Mouse (Mus musculus) hindbrain, embryonic 15.5 days (tissue): Measurements from ENCODE around the gene Gm5128. TPM values are rescaled to one million over a fixed set of nuclear protein-coding genes. Genes with fewer than 3 reads are reported as not detected.
"Not testable (repeated sequence)": the region's sequence is repeated elsewhere in the genome, so short reads cannot be mapped to it uniquely, and the experiment has no call there.

Source experiments
- ATAC-seq: fragments of 200-750 bp; cut with Nextera tagmentation; 2 replicates; pipeline ENCODE4 v1.8.0; 2017; ENCODE audit warnings: low read depth, moderate number of reproducible peaks, moderate TSS enrichment; ENCODE audit not compliant: low FRiP score
- H3K27ac ChIP-seq: fragments of 300-500 bp; sonication (generic); replicated peaks from 2 replicates; pipeline ENCODE4 v1.5.1; 2015; ENCODE audit warnings: mild to moderate bottlenecking, inconsistent platforms
- H3K27me3 ChIP-seq: fragments of 300-500 bp; sonication (generic); 2 replicates; pipeline ENCODE4 v1.6.1; 2015; ENCODE audit warnings: control low read depth, inconsistent platforms
- H3K36me3 ChIP-seq: fragments of 300-500 bp; sonication (generic); 2 replicates; pipeline ENCODE4 v1.6.1; 2015; ENCODE audit warnings: control low read depth, inconsistent platforms
- H3K4me1 ChIP-seq: fragments of 300-500 bp; sonication (generic); replicated peaks from 2 replicates; pipeline ENCODE4 v1.6.1; 2015; ENCODE audit warnings: control low read depth, inconsistent platforms
- H3K4me2 ChIP-seq: fragments of 300-500 bp; sonication (generic); 2 replicates; pipeline ENCODE4 v1.6.1; 2015; ENCODE audit warnings: moderate library complexity, mild to moderate bottlenecking, inconsistent platforms
- H3K4me3 ChIP-seq: fragments of 300-500 bp; sonication (generic); 2 replicates; pipeline ENCODE4 v1.5.1; 2015; ENCODE audit warnings: mild to moderate bottlenecking, inconsistent platforms
- H3K9ac ChIP-seq: fragments of 300-500 bp; sonication (generic); 2 replicates; pipeline ENCODE4 v1.6.1; 2015; ENCODE audit warnings: inconsistent platforms
- H3K9me3 ChIP-seq: fragments of 300-500 bp; sonication (generic); 2 replicates; pipeline ENCODE4 v1.6.1; 2016; ENCODE audit warnings: control low read depth, inconsistent platforms
- WGBS: fragments of 180-500 bp; shearing (Covaris S2); methylation state at CpG from one replicate; pipeline ENCODE4 v1.1.7; 2015; 5-methylcytosine and 5-hydroxymethylcytosine counted together
- polyA plus RNA-seq: library from polyadenylated mRNA; unstranded; fragments of >200 nt; fragmentation: Nextera tagmentation; extraction: Ambion mirVana; gene quantifications from 2 replicates; pipeline ENCODE4 v1.2.1, GENCODE M21; 2015

Gene Gm5128
- not detected in 2 replicates for polyA plus RNA-seq

GRCm38 (mm10) chrX:135372984-135373383 is at the start of gene Gm5128:
Gm5128 (plus strand) TSS chrX:135373284.
- not testable (repeated sequence) for ATAC-seq, H3K4me3 ChIP-seq, H3K27ac ChIP-seq, H3K9ac ChIP-seq, H3K4me1 ChIP-seq, H3K9me3 ChIP-seq, H3K27me3 ChIP-seq, H3K4me2 ChIP-seq, H3K36me3 ChIP-seq
- no CpG with 5 or more reads among the region's 15 CpGs for WGBS

- not testable (repeated sequence) for H3K27me3 ChIP-seq, H3K9me3 ChIP-seq, ATAC-seq, H3K4me2 ChIP-seq, H3K9ac ChIP-seq, H3K27ac ChIP-seq, H3K4me1 ChIP-seq, H3K36me3 ChIP-seq, H3K4me3 ChIP-seq
- 46% methylated on average over 3 of the region's 6 CpGs for WGBS
These were observed 12.4 kb upstream of the Gm5128 start for GRCm38 (mm10) chrX:135360685-135361084.

GRCm38 (mm10) chrX:135361943-135362342 is 11.1 kb upstream of the Gm5128 start:
- H3K9me3 ChIP-seq, H3K9ac ChIP-seq, H3K27me3 ChIP-seq, ATAC-seq, H3K4me2 ChIP-seq, H3K4me1 ChIP-seq, H3K4me3 ChIP-seq, H3K36me3 ChIP-seq, H3K27ac ChIP-seq: not testable (repeated sequence)
- no CpG with 5 or more reads among the region's 4 CpGs for WGBS

- H3K27ac ChIP-seq, H3K4me2 ChIP-seq, ATAC-seq, H3K27me3 ChIP-seq, H3K4me1 ChIP-seq, H3K9ac ChIP-seq, H3K4me3 ChIP-seq, H3K9me3 ChIP-seq, H3K36me3 ChIP-seq: not testable (repeated sequence)
- WGBS: no CpG with 5 or more reads among the region's 3 CpGs
These were observed 30.5 kb downstream of the Gm5128 start for GRCm38 (mm10) chrX:135403578-135403977.

GRCm38 (mm10) chrX:135421203-135421602 is 48.1 kb downstream of the Gm5128 start:
- not testable (repeated sequence) for H3K4me1 ChIP-seq, H3K27ac ChIP-seq, H3K4me3 ChIP-seq, ATAC-seq, H3K9ac ChIP-seq, H3K27me3 ChIP-seq, H3K36me3 ChIP-seq, H3K4me2 ChIP-seq, H3K9me3 ChIP-seq
- 32% methylated on average over 4 of the region's 7 CpGs for WGBS

GRCm38 (mm10) chrX:135421824-135422223 is 48.7 kb downstream of the Gm5128 start:
- H3K36me3 ChIP-seq, H3K4me1 ChIP-seq, H3K27me3 ChIP-seq, H3K9ac ChIP-seq, H3K9me3 ChIP-seq, H3K4me3 ChIP-seq, H3K4me2 ChIP-seq, H3K27ac ChIP-seq, ATAC-seq: not testable (repeated sequence)

- H3K9me3 ChIP-seq, H3K9ac ChIP-seq, H3K4me1 ChIP-seq, H3K4me3 ChIP-seq, H3K27me3 ChIP-seq, H3K4me2 ChIP-seq, ATAC-seq, H3K36me3 ChIP-seq, H3K27ac ChIP-seq: not testable (repeated sequence)
- no CpG with 5 or more reads among the region's 4 CpGs for WGBS
These were observed 49.4 kb downstream of the Gm5128 start for GRCm38 (mm10) chrX:135422473-135422872.

Other genes with a start within 250 kb of the Gm5128 start
- gene Gm15023, start 195.7 kb upstream of the Gm5128 start, polyA plus RNA-seq: not detected in 2 replicates
- 43.9 and 48.2 TPM in 2 replicates for gene Tceal6, start 162.6 kb upstream of the Gm5128 start, polyA plus RNA-seq
- not detected in 2 replicates for gene Pramel3, start 71.0 kb upstream of the Gm5128 start, polyA plus RNA-seq
- gene Gm7903, start 60.6 kb downstream of the Gm5128 start, polyA plus RNA-seq: not detected in 2 replicates
- gene AV320801, start 121.3 kb downstream of the Gm5128 start, polyA plus RNA-seq: not detected in 2 replicates
- gene Nxf7, start 225.5 kb downstream of the Gm5128 start, polyA plus RNA-seq: not detected in 2 replicates